Mouse (Mus musculus) yolk sac, embryonic 10.5 days (tissue): ENCODE measurements around the gene Gm4027.
"Not testable (repeated sequence)": the region's sequence is repeated elsewhere in the genome, so short reads cannot be mapped to it uniquely, and the experiment has no call there.

Experiments
- DNase-seq: peaks from one replicate; pipeline ENCODE4 v3.0.0-alpha.2; 2017; ENCODE audit warnings: low spot score

Gm4027 gene

GRCm38 (mm10) chr12:87618569-87618968 lies at the start of gene Gm4027:
Gene Gm4027, plus strand, starts transcription at chr12:87618869.
- DNase-seq = not testable (repeated sequence)

- not testable (repeated sequence) for DNase-seq
Measured at GRCm38 (mm10) chr12:87601388-87601787, 17.3 kb upstream of the Gm4027 start.

- not testable (repeated sequence) for DNase-seq
Measured at GRCm38 (mm10) chr12:87602388-87602787, 16.3 kb upstream of the Gm4027 start, which contains the start of gene Oog1. Gene Oog1, plus strand, starts transcription at chr12:87602688.

- not testable (repeated sequence) for DNase-seq
Measured at GRCm38 (mm10) chr12:87644520-87644919, 25.9 kb downstream of the Gm4027 start, which contains the start of gene Gm16381. Gene Gm16381, minus strand, starts transcription at chr12:87644620.

GRCm38 (mm10) chr12:87652916-87653703 lies 34.4 kb downstream of the Gm4027 start:
- not testable (repeated sequence) for DNase-seq
